Comparison of ENCODE assay signal across 22 mouse cellular contexts in genomic region chr14:12877337-12877662, GRCm38 (mm10). TPM values are rescaled to one million over a fixed set of nuclear protein-coding genes. Genes with fewer than 3 reads are reported as not detected.
DNase-seq lines count a peak whose midpoint lies in the region; ATAC-seq lines count a peak whose summit lies in the region.
"Had no signal": no experiment of that assay in that cellular context is flagged by ENCODE, and none has a peak within 500 bp of the region (broad histone marks: within the 10 kb centered on the region; RNA-seq: fewer than 3 reads in every experiment).

No protein-coding gene starts in this region.

- H3K9ac ChIP-seq in neural tube, embryonic 11.5 days (ENCODE audit: low read length), result no peak overlapping the region
- no peak overlapping the region for H3K9ac ChIP-seq in hindbrain, embryonic 14.5 days
- H3K9ac ChIP-seq in neural tube, embryonic 12.5 days, result no peak overlapping the region
- H3K9ac ChIP-seq: kidney, embryonic 15.5 days had no signal

- no peaks in the 10 kb centered on the region for H3K9me3 ChIP-seq in neural tube, embryonic 11.5 days (ENCODE audit: control insufficient read depth, low read length)
- no peaks in the 10 kb centered on the region for H3K9me3 ChIP-seq in hindbrain, embryonic 14.5 days (ENCODE audit: control insufficient read depth, low read length)
- H3K9me3 ChIP-seq in neural tube, embryonic 12.5 days, result no peaks in the 10 kb centered on the region
- H3K9me3 ChIP-seq: kidney, embryonic 15.5 days had no signal

- H3K27ac ChIP-seq in neural tube, embryonic 11.5 days (ENCODE audit: low read depth, low read length), result 0 out of 2 replicates have a peak overlapping the region, but pooled peaks have one; percentile 39
- peak overlapping the region; percentile 86 for H3K27ac ChIP-seq in hindbrain, embryonic 14.5 days
- H3K27ac ChIP-seq in neural tube, embryonic 12.5 days, result 0 out of 2 replicates have a peak overlapping the region, but pooled peaks have one; percentile 26
- H3K27ac ChIP-seq: kidney, embryonic 15.5 days had no signal

- no peak for ATAC-seq in neural tube, embryonic 11.5 days (ENCODE audit: insufficient read depth, low FRiP score, low TSS enrichment)
- ATAC-seq in hindbrain, embryonic 14.5 days (ENCODE audit: low FRiP score), result no peak
- no peak for ATAC-seq in neural tube, embryonic 12.5 days (ENCODE audit: low FRiP score, low read depth)
- ATAC-seq: intestine, embryonic 16.5 days had no signal

- no peaks in the 10 kb centered on the region for H3K27me3 ChIP-seq in neural tube, embryonic 11.5 days (ENCODE audit: control insufficient read depth, insufficient read depth, low read length)
- H3K27me3 ChIP-seq in hindbrain, embryonic 14.5 days (ENCODE audit: control insufficient read depth, insufficient read depth, low read length), result no peaks in the 10 kb centered on the region
- no peaks in the 10 kb centered on the region for H3K27me3 ChIP-seq in neural tube, embryonic 12.5 days (replicated peaks)
- H3K27me3 ChIP-seq: kidney, embryonic 15.5 days; megakaryocyte, embryonic 14.5 days had no signal

- H3K4me2 ChIP-seq in neural tube, embryonic 11.5 days (ENCODE audit: low read depth), result no peak overlapping the region
- peak overlapping the region; percentile 15; the same call in 1 of the 2 replicates for H3K4me2 ChIP-seq in hindbrain, embryonic 14.5 days (replicated peaks)
- H3K4me2 ChIP-seq in neural tube, embryonic 12.5 days (replicated peaks), result 0 out of 2 replicates have a peak overlapping the region, but pooled peaks have one; percentile 24
- H3K4me2 ChIP-seq: kidney, embryonic 15.5 days; liver, embryonic 11.5 days had no signal

- no peak overlapping the region for H3K4me3 ChIP-seq in neural tube, embryonic 11.5 days (ENCODE audit: low read depth, low read length)
- H3K4me3 ChIP-seq in hindbrain, embryonic 14.5 days (replicated peaks; ENCODE audit: low read length), result no peak overlapping the region
- H3K4me3 ChIP-seq in neural tube, embryonic 12.5 days, result no peak overlapping the region
- H3K4me3 ChIP-seq: kidney, embryonic 15.5 days; megakaryocyte, embryonic 14.5 days had no signal

- no peaks in the 10 kb centered on the region for H3K36me3 ChIP-seq in neural tube, embryonic 11.5 days (ENCODE audit: control insufficient read depth, insufficient read depth, low read length)
- no peaks in the 10 kb centered on the region for H3K36me3 ChIP-seq in hindbrain, embryonic 14.5 days (replicated peaks; ENCODE audit: control insufficient read depth, insufficient read depth)
- H3K36me3 ChIP-seq in neural tube, embryonic 12.5 days, result no peaks in the 10 kb centered on the region
- H3K36me3 ChIP-seq: kidney, embryonic 15.5 days had no signal

- no peak for DNase-seq in neural tube, embryonic 11.5 days (ENCODE audit: low spot score)
- DNase-seq in neural tube, embryonic 10.5 days (ENCODE audit: extremely low spot score, low spot score), result no peak
- DNase-seq in hindbrain, embryonic 14.5 days (ENCODE audit: low spot score), result no peak
- DNase-seq in gastrocnemius, adult 8-10 months (ENCODE audit: low spot score in 2 of 2), result no peak
- DNase-seq in adrenal gland, adult 18-20 months (ENCODE audit: low spot score in 2 of 2), result no peak
- no peak for DNase-seq in layer of hippocampus, postnatal 25 days (ENCODE audit: extremely low spot score in 1 of 2, low spot score in 1 of 2)
- DNase-seq: adrenal gland, adult 2 months; B cell, adult 2 months; cerebellum, adult 8-10 months; gastrocnemius, postnatal 10 days; heart, adult 18-20 months; heart, postnatal 4 days; lung, adult 18-20 months; lung, postnatal 14 days; spleen, adult 18-20 months; thymus, adult 18-20 months; thymus, postnatal 4 days had no signal

- H3K4me1 ChIP-seq in neural tube, embryonic 11.5 days (ENCODE audit: control insufficient read depth, insufficient read depth, low read length), result no peaks in the 10 kb centered on the region
- 0 out of 2 replicates have a peak, but pooled peaks cover 10% of the 10 kb centered on the region for H3K4me1 ChIP-seq in hindbrain, embryonic 14.5 days (replicated peaks; ENCODE audit: control insufficient read depth, insufficient read depth, low read length)
- H3K4me1 ChIP-seq in neural tube, embryonic 12.5 days, result no peaks in the 10 kb centered on the region
- H3K4me1 ChIP-seq: kidney, embryonic 15.5 days; megakaryocyte, embryonic 14.5 days had no signal

RNA-seq across cellular contexts. Expression of gene Cadps, which starts 54.4 kb away (rescaled TPM):
- 27.9 and 30.0 TPM in 2 replicates for polyA plus RNA-seq in neural tube, embryonic 11.5 days (2014; fragmentation: Nextera tagmentation; extraction: Ambion mirVana)
- polyA plus RNA-seq in hindbrain, embryonic 14.5 days (2014; fragmentation: Nextera tagmentation; extraction: Ambion mirVana), result 63.2 and 63.4 TPM in 2 replicates
- polyA plus RNA-seq in neural tube, embryonic 12.5 days (2016; fragmentation: Nextera tagmentation; extraction: Ambion mirVana), result 28.7 and 30.1 TPM in 2 replicates
- total RNA-seq in gastrocnemius, adult 8-10 months (2022), result under 1 TPM in 3 of 4 experiments, not detected in 1; 0.07 to 0.24 (median 0.22) TPM
- 10 to 100 TPM in 1 of 2 experiments, 1 to 10 TPM in 1; 9.6 to 12.7 TPM for total RNA-seq in adrenal gland, adult 18-20 months (2021)
- 100 to 1,000 TPM; 212 to 235 TPM for total RNA-seq in layer of hippocampus, postnatal 25 days (2021)

Comparison
In these comparisons a context has a peak if more than half of its experiments do, and no peak if none do; other contexts are left out.
1. H3K27ac ChIP-seq: peak in every context shown above with its lines; median percentile 86 in hindbrain, embryonic 14.5 days; 39 in neural tube, embryonic 11.5 days; 26 in neural tube, embryonic 12.5 days.
2. RNA of gene Cadps, which starts 54.4 kb away (total RNA-seq): 212 to 235 TPM in layer of hippocampus, postnatal 25 days; 9.6 to 12.7 TPM in adrenal gland, adult 18-20 months and 0.07 to 0.24 TPM in gastrocnemius, adult 8-10 months; every median in the first group is over 10 times any median in the second.